Mouse (Mus musculus) natural killer cell, adult 2 months (primary cell): ENCODE measurements around the gene Tmem120a.

ENCODE experiments used
- DNase-seq, 2 experiments: peaks; one replicate each; pipeline ENCODE4 v3.0.0; 2022; ENCODE audit warnings: low spot score in 2 of 2

The Tmem120a gene

GRCm38 (mm10) chr5:135710599-135711214 lies 33.5 kb downstream of the Tmem120a start:
- peak; percentile 44 to 46 for DNase-seq

- DNase-seq = peak; percentile 30 to 57
Observed at GRCm38 (mm10) chr5:135709716-135710115, 34.5 kb downstream of the Tmem120a start.

- DNase-seq = peak; percentile 26 to 32
Observed at GRCm38 (mm10) chr5:135707855-135708254, 36.4 kb downstream of the Tmem120a start.

- no peak for DNase-seq
Observed at GRCm38 (mm10) chr5:135707039-135707438, 37.2 kb downstream of the Tmem120a start.

GRCm38 (mm10) chr5:135705383-135705782 lies 38.9 kb downstream of the Tmem120a start:
- DNase-seq = no peak

GRCm38 (mm10) chr5:135703431-135703830 lies 40.8 kb downstream of the Tmem120a start:
- DNase-seq = no peak

GRCm38 (mm10) chr5:135702682-135703192 lies 41.5 kb downstream of the Tmem120a start:
- peak; percentile 75 to 76 for DNase-seq

- no peak for DNase-seq
Observed at GRCm38 (mm10) chr5:135702190-135702589, 42.1 kb downstream of the Tmem120a start.

- DNase-seq = no peak
Observed at GRCm38 (mm10) chr5:135701601-135702000, 42.6 kb downstream of the Tmem120a start.

- DNase-seq = no peak
Observed at GRCm38 (mm10) chr5:135697711-135698111, 46.5 kb downstream of the Tmem120a start.

GRCm38 (mm10) chr5:135695277-135695721 lies 48.9 kb downstream of the Tmem120a start:
- no peak for DNase-seq

GRCm38 (mm10) chr5:135693281-135693853 lies 50.9 kb downstream of the Tmem120a start:
- DNase-seq = no peak

- no peak for DNase-seq
Observed at GRCm38 (mm10) chr5:135691266-135691665, 53.0 kb downstream of the Tmem120a start.

GRCm38 (mm10) chr5:135690401-135690800 lies 53.8 kb downstream of the Tmem120a start:
- DNase-seq = no peak
